Mouse (Mus musculus) liver, embryonic 15.5 days (tissue): ENCODE results near the gene Psmb6. TPM values are rescaled to one million over a fixed set of nuclear protein-coding genes. Genes with fewer than 3 reads are reported as not detected.
"Not testable (repeated sequence)": the region's sequence is repeated elsewhere in the genome, so short reads cannot be mapped to it uniquely, and the experiment has no call there.

ENCODE experiments used
- ATAC-seq: fragments of 200-750 bp; cut with Nextera tagmentation; 2 replicates; pipeline ENCODE4 v1.8.0; 2017; ENCODE audit warnings: moderate number of reproducible peaks, mild to moderate bottlenecking, moderate library complexity; ENCODE audit not compliant: insufficient read depth
- H3K27ac ChIP-seq: fragments of 300-500 bp; sonication (generic); replicated peaks from 2 replicates; pipeline ENCODE4 v1.5.1; 2015; ENCODE audit warnings: mild to moderate bottlenecking, inconsistent platforms
- H3K27me3 ChIP-seq: fragments of 300-500 bp; sonication (generic); 2 replicates; pipeline ENCODE4 v1.6.1; 2015; ENCODE audit warnings: mild to moderate bottlenecking, inconsistent platforms
- H3K36me3 ChIP-seq: fragments of 300-500 bp; sonication (generic); replicated peaks from 2 replicates; pipeline ENCODE4 v1.6.1; 2015; ENCODE audit warnings: moderate library complexity, mild to moderate bottlenecking, inconsistent platforms
- H3K4me1 ChIP-seq: fragments of 300-500 bp; sonication (generic); replicated peaks from 2 replicates; pipeline ENCODE4 v1.6.1; 2015; ENCODE audit warnings: inconsistent platforms
- H3K4me2 ChIP-seq: fragments of 300-500 bp; sonication (generic); 2 replicates; pipeline ENCODE4 v1.6.1; 2015; ENCODE audit warnings: moderate library complexity, mild to moderate bottlenecking, inconsistent platforms
- H3K4me3 ChIP-seq: fragments of 300-500 bp; sonication (generic); replicated peaks from 2 replicates; pipeline ENCODE4 v1.5.1; 2015; ENCODE audit warnings: mild to moderate bottlenecking, inconsistent platforms
- H3K9ac ChIP-seq: fragments of 300-500 bp; sonication (generic); 2 replicates; pipeline ENCODE4 v1.6.1; 2015; ENCODE audit warnings: moderate library complexity, mild to moderate bottlenecking, inconsistent platforms
- H3K9me3 ChIP-seq: fragments of 300-500 bp; sonication (generic); replicated peaks from 2 replicates; pipeline ENCODE4 v1.6.1; 2016; ENCODE audit warnings: inconsistent platforms
- WGBS: fragments of 180-500 bp; shearing (Covaris S2); methylation state at CpG from one replicate; pipeline ENCODE4 v1.1.7; 2015; ENCODE audit warnings: mixed read lengths; ENCODE audit not compliant: insufficient replicate concordance; 5-methylcytosine and 5-hydroxymethylcytosine counted together
- polyA plus RNA-seq: library from polyadenylated mRNA; unstranded; fragments of >200 nt; fragmentation: Nextera tagmentation; extraction: Ambion mirVana; gene quantifications from 2 replicates; pipeline ENCODE4 v1.2.1, GENCODE M21; 2015

The Psmb6 gene
- polyA plus RNA-seq, 1 experiment from 2014 or later = 316 TPM

DNA sequence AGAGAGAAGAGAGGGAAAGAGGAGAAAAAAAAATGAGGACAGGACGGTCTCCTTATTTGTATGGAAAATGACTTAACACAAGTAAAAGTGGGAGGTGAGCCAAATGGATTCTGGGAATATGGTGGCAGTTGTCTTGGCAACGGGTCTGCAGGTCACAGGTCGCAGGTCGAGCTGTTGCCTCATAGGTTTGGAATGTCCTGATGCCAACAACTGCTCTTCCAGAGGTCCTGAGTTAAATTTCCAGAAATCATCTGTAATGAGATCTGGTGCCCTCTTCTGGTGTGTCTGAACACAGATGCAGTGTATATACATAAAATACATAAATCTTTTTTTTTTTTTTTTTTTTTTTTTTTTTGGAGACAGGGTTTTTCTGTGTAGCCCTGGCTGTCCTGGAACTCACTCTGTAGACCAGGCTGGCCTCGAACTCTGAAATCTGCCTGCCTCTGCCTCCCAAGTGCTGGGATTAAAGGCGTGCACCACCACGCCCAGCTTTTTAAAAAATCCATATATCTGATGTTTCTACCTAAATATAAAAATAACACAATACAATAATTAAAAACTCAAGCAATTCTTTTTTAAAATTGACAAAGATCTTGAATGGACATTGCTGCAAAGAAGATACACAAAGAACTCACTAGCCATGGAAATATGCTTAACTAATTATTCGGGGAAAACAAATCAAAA lies 1.7 kb upstream of the Psmb6 start:
- not testable (repeated sequence) for H3K27ac ChIP-seq, ATAC-seq

DNA sequence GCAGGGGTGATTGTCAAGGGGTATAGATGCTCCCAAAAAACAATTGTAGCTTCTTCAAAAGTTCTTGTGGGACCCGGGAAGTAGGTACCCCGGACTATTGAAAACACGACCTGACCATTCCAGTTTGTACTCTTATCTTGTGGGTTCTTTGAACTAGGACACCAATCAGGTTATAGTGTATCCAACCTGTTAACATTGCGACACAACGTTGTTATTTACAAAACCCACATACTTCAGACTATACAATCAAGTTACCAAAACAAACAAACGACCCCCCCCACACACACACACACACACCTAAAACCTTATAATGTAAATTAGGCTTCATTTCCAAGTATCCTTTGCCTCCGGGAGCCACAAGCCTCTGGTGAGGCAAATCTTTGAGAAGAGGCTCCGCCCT lies 385 bp upstream of the Psmb6 start:
- WGBS = 2% methylated on average over 8 of the region's 8 CpGs
- H3K27ac ChIP-seq = peak overlapping the region; percentile 66
- H3K4me2 ChIP-seq = peak overlapping the region; percentile 74
- H3K9me3 ChIP-seq = no peaks in the 10 kb centered on the region
- peak; percentile 45 for ATAC-seq
- peaks cover 11% of the 10 kb centered on the region for H3K27me3 ChIP-seq
- H3K9ac ChIP-seq = peak overlapping the region; percentile 22; the same call in 1 of the 2 replicates
- peaks cover 27% of the 10 kb centered on the region for H3K4me1 ChIP-seq
- peaks cover 28% of the 10 kb centered on the region for H3K36me3 ChIP-seq
- H3K4me3 ChIP-seq = peak overlapping the region; percentile 81

More for the DNA sequence above, 1.7 kb upstream of the Psmb6 start:
- not testable (repeated sequence) for H3K4me3 ChIP-seq, H3K4me2 ChIP-seq, H3K9ac ChIP-seq, H3K9me3 ChIP-seq
- Histone ChIP-seq H3K36me3 (peaks cover 26% of the 10 kb centered on the region), H3K27me3 (peaks cover 14% of the 10 kb centered on the region), H3K4me1 (peaks cover 38% of the 10 kb centered on the region)
- WGBS = 72% methylated on average over 8 of the region's 8 CpGs

DNA sequence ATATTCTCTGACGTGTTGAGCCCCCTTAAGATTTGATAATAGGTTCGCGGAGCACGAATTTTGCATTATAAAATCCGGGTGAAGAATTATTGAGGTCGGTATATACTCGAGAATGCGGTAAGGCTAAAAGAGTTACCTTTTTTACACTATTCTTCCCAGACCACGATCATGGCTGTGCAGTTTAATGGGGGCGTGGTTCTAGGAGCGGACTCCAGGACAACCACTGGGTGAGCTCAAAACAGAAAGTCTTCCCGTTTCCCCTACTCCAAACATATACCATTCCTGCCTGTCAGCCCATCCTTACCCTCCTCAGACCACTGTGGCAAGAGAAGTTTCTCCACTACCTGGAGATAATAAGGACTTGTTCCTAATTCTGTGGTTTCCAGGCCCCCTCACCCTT lies 559 bp downstream of the Psmb6 start:
- Histone ChIP-seq H3K27ac (peak overlapping the region; percentile 68), H3K4me2 (peak overlapping the region; percentile 74), H3K4me1 (peaks cover 20% of the 10 kb centered on the region), H3K36me3 (peaks cover 28% of the 10 kb centered on the region), H3K9me3 (no peaks in the 10 kb centered on the region), H3K9ac (peak overlapping the region; percentile 76), H3K27me3 (peaks cover 2% of the 10 kb centered on the region), H3K4me3 (peak overlapping the region; percentile 81)
- peak; percentile 21; the same call in 1 of the 2 replicates for ATAC-seq
- 1% methylated on average over 12 of the region's 12 CpGs for WGBS

DNA sequence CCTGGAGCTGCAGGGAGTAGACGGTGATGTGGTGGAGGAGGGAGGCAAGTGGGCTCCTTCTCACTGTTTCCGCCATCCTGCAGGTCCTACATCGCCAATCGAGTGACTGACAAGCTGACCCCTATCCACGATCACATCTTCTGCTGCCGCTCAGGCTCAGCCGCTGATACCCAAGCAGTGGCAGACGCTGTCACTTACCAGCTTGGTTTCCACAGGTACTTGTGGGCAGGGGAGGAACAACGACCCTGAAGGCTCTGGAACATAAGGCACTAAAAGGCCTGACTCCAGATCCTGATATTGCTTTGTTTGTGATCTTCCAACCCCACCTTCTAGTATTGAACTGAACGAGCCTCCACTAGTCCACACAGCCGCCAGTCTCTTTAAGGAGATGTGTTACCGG lies 1.0 kb downstream of the Psmb6 start:
- Histone ChIP-seq H3K27me3 (no peaks in the 10 kb centered on the region), H3K9ac (peak overlapping the region; percentile 76), H3K27ac (0 out of 2 replicates have a peak overlapping the region, but pooled peaks have one; percentile 9), H3K9me3 (no peaks in the 10 kb centered on the region), H3K4me1 (peaks cover 19% of the 10 kb centered on the region), H3K36me3 (peaks cover 28% of the 10 kb centered on the region), H3K4me3 (peak overlapping the region; percentile 81), H3K4me2 (peak overlapping the region; percentile 74)
- 74% methylated on average over 12 of the region's 12 CpGs for WGBS
- ATAC-seq = no peak

DNA sequence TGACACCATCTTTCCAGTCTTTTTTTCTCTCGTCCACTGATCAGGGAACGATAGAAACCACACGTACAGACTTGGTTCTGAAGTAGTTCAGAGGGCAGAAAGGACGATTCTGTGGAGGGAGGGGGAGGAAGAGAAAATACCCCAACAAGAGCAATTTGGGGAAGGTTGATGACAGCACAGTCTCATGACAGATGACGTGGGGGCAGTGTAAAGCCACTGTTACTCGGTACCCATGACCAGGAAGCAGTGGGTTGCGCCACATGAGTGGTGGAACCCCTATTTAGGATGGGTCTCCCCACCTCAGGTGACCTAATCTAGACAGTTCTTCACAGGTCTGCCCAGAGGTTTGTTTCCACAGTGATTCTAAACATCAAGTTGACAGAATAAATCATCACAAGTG lies 3.4 kb downstream of the Psmb6 start:
- no peak overlapping the region for H3K27ac ChIP-seq
- peaks cover 19% of the 10 kb centered on the region for H3K4me1 ChIP-seq
- H3K4me2 ChIP-seq = no peak overlapping the region
- 70% methylated on average over 7 of the region's 7 CpGs for WGBS
- no peaks in the 10 kb centered on the region for H3K9me3 ChIP-seq
- no peak overlapping the region for H3K4me3 ChIP-seq
- H3K9ac ChIP-seq = no peak overlapping the region
- H3K27me3 ChIP-seq = no peaks in the 10 kb centered on the region
- no peak for ATAC-seq
- peaks cover 28% of the 10 kb centered on the region for H3K36me3 ChIP-seq

DNA sequence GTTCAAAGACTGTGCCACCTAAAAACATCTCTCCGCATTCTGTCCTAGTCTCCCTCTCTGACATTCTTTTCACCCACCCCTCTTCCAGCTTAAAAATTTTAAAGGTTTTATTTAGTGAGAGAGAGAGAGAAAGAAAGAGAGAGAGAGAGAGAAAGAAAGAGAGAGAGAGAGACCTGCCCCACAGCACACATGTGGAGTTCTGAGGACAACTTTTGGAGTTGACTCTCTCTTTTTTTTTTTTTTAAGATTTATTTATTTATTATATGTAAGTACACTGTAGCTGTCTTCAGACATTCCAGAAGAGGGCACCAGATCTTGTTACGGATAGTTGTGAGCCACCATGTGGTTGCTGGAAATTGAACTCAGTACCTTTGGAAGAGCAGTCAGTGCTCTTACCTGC lies 5.9 kb downstream of the Psmb6 start:
- not testable (repeated sequence) for H3K27me3 ChIP-seq, H3K9me3 ChIP-seq, H3K4me2 ChIP-seq, ATAC-seq, H3K4me3 ChIP-seq, H3K4me1 ChIP-seq, H3K9ac ChIP-seq, H3K27ac ChIP-seq
- 62% methylated on average over 2 of the region's 2 CpGs for WGBS
- H3K36me3 ChIP-seq = peaks cover 26% of the 10 kb centered on the region

DNA sequence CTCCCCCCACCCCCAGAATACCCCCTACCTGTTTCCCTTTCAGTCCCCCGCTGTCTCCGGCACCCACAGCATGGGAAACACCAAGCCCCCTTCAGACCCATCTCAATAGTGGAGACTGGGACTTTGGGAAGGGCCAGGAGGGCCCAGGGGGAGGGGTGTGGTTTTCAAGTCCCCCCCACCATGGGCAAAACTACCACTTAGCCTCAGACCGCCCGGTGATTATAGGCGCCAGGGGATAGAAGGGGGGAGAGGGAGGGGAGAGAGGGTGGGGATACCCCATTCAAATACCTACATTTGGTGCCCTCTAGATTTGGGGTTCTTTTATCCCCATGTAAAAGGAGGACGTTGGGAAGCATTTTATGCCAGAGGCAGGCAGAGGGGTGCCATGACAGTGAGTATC lies 7.7 kb downstream of the Psmb6 start, which contains the start of gene Gm40193:
Gm40193 (minus strand) TSS at position 101 of the 400 bp plus-strand sequence.
- Histone ChIP-seq H3K4me3 (no peak within 1 kb of the TSS), H3K9ac (no peak within 1 kb of the TSS), H3K27ac (no peak within 1 kb of the TSS), H3K27me3 (peaks cover 6% of the 10 kb centered on the region; the same call in 1 of the 2 replicates), H3K4me2 (no peak within 1 kb of the TSS), H3K36me3 (peaks cover 8% of the 10 kb centered on the region), H3K4me1 (no peaks in the 10 kb centered on the region), H3K9me3 (no peaks in the 10 kb centered on the region)
- no peak for ATAC-seq
- WGBS = 68% methylated on average over 6 of the region's 6 CpGs

DNA sequence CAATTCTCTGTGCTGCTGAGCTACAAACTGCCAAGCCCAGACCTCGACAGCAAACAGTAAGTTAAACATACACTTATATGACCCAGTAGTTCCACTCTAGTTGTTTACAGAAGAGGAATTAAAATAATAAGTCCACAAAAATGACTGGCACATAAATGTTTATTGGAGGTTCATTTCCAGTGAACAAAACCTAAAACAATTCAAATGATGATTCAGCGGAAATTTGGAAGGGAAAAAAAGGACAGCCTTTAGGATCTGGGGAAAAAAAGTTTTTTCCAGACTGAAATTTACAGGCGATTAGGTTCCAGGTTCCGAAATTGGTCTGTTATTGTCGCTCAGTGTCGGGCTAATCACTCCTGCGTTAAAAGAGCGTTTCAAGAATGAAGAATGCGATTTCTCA lies 14.3 kb downstream of the Psmb6 start:
- H3K4me3 ChIP-seq = peak overlapping the region; percentile 59
- peak overlapping the region; percentile 71 for H3K4me2 ChIP-seq
- H3K36me3 ChIP-seq = no peaks in the 10 kb centered on the region
- 0 out of 2 replicates have a peak overlapping the region, but pooled peaks have one; percentile 31 for H3K27ac ChIP-seq
- H3K9me3 ChIP-seq = no peaks in the 10 kb centered on the region
- ATAC-seq = no peak
- 13% methylated on average over 9 of the region's 9 CpGs for WGBS
- no peak overlapping the region for H3K9ac ChIP-seq
- H3K27me3 ChIP-seq = peaks cover 53% of the 10 kb centered on the region
- H3K4me1 ChIP-seq = peaks cover 16% of the 10 kb centered on the region

DNA sequence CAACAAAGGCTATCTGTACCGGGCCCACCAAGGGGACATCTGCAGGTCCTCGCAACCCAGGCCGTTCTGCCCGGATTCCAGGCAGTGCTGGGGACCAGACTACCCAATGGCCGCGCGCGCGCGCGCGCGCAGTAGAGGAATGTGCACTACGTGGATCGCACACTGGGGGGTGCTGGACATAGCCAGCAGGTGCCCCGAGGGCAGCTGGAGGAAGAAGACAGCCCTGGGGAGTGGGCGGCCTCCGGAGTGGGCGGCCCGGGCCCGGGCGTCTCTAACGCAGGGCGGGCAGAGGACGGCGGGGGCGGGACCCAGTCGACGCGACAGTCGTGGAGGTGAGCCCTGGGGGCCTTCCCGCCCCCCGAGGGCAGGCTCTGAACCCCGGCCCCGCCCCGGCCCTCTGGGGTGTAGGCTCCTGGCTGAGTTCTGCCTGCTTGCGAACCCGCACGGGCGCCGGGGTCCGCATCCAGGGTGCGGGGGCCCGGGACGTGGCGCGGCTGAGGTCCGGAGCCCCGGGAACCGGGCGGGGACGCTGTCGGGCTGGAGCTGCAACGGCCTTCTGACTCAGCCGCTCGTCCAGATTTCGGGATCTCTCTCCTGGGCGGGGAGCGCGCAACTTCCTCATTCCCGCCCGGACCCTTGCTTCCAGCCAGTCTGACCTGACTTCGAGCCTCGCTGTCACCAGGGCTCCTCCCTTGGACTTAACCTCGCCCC lies 14.9 kb downstream of the Psmb6 start, which contains the start of gene Pld2:
Pld2 (plus strand) TSS at position 188 of the 711 bp plus-strand sequence.
- Histone ChIP-seq H3K27me3 (peaks cover 53% of the 10 kb centered on the region), H3K36me3 (no peaks in the 10 kb centered on the region), H3K27ac (peak within 1 kb of the TSS; percentile 51), H3K4me3 (peak within 1 kb of the TSS; percentile 59), H3K9me3 (no peaks in the 10 kb centered on the region), H3K4me1 (peaks cover 16% of the 10 kb centered on the region), H3K9ac (no peak within 1 kb of the TSS), H3K4me2 (peak within 1 kb of the TSS; percentile 71)
- under 1% methylated on average over 62 of the region's 65 CpGs for WGBS
- ATAC-seq = peak; percentile 94

DNA sequence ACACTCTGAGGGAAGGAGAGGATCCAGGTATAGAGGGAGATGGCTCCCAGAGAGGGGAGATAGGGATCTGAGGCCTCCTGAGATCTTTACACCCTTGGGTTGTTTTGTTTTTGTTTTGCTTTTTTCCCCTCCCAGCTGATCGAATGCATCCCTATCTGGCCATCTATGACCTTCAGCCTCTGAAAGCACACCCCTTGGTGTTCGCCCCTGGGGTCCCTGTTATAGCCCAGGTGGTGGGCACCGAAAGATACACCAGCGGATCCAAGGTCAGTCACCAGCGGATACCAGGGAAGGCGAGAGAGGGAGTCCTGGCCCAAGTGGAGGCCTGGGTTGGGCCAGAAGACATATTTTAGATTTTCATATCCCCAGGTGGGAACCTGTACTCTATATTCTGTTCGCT lies 15.8 kb downstream of the Psmb6 start:
- peaks cover 16% of the 10 kb centered on the region for H3K4me1 ChIP-seq
- H3K4me2 ChIP-seq = peak overlapping the region; percentile 71
- no peak overlapping the region for H3K27ac ChIP-seq
- no peak overlapping the region for H3K9ac ChIP-seq
- H3K36me3 ChIP-seq = no peaks in the 10 kb centered on the region
- H3K4me3 ChIP-seq = peak overlapping the region; percentile 59
- 63% methylated on average over 7 of the region's 7 CpGs for WGBS
- no peaks in the 10 kb centered on the region for H3K9me3 ChIP-seq
- ATAC-seq = no peak
- peaks cover 53% of the 10 kb centered on the region for H3K27me3 ChIP-seq

DNA sequence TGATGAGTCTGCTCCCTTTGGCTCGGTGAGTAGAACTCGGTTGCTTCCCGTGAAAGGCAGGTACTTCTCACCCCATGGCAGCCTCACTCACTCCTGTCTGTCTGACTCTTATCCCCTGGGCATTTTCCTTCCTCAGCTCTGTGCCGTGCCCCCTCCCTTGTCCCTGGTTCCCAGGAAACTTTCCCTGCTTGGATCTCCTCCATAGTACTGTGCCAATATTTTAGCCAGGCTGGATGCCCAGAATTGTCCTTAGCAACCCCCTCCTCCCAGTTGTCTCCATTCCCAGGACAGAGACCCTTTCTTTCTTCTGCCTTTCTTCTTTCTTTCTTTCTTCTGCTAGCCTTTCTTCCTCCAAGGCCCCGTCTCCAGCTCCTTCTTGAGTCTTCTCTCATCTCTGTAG lies 16.2 kb downstream of the Psmb6 start:
- no peak for ATAC-seq
- 60% methylated on average over 5 of the region's 5 CpGs for WGBS
- peaks cover 53% of the 10 kb centered on the region for H3K27me3 ChIP-seq
- H3K27ac ChIP-seq = no peak overlapping the region
- no peak overlapping the region for H3K4me2 ChIP-seq
- H3K9ac ChIP-seq = no peak overlapping the region
- peaks cover 16% of the 10 kb centered on the region for H3K4me1 ChIP-seq
- no peaks in the 10 kb centered on the region for H3K9me3 ChIP-seq
- no peak overlapping the region for H3K4me3 ChIP-seq
- no peaks in the 10 kb centered on the region for H3K36me3 ChIP-seq
